Mouse (Mus musculus): ENCODE measurements around the gene Psors1c2. TPM values are rescaled to one million over a fixed set of nuclear protein-coding genes. Genes with fewer than 3 reads are reported as not detected.
"Not testable (repeated sequence)": the region's sequence is repeated elsewhere in the genome, so short reads cannot be mapped to it uniquely, and the experiment has no call there.

Gene Psors1c2
- polyA plus RNA-seq, 1 experiment from 2014 or later = 1.1 TPM

DNA sequence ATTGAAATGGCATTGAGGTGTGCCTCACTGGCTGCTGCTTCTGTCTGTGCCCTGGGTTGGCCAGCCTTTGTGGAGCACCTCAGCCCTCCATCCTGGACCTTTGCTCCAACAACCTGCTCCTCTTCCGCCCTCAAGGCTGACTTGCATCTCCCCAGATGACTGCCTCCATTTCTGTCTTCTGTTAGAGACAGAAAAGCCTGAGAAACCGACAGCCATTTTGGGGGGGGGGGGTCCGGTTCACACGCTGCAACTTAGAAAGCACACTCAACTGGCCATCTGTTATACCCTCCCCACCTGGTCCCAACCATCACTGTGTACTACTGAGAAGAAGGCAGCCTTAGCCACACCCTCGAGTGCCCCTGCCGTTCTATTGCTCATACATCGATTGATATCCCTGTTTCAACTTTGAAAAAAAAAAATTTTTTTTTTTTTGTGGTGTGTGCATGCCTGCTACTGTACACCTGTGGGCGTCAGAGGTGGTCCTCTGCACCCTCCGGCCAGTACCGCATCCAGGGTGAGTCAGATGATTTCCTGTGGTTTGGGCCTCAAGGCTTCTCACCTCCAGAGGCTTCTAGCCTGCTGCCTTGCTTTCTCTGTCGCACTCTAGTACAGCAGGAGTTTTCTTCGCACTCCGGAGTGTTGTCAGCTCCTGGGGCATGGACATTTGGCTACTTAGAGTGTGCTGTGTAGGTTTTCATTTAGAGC lies 25.3 kb upstream of the Psors1c2 start:
- H3K9me3 ChIP-seq = no peaks in the 10 kb centered on the region
- H3K4me3 ChIP-seq (replicated peaks) = no peak overlapping the region
- no peak for ATAC-seq (ENCODE audit: low FRiP score)
- 22% methylated on average over 13 of the region's 13 CpGs for WGBS
- no peak overlapping the region for H3K4me2 ChIP-seq
- peaks cover 55% of the 10 kb centered on the region for H3K27me3 ChIP-seq
- H3K9ac ChIP-seq = no peak overlapping the region
- peaks cover 10% of the 10 kb centered on the region for H3K4me1 ChIP-seq
- peaks cover 6% of the 10 kb centered on the region; the same call in 1 of the 2 replicates for H3K36me3 ChIP-seq (replicated peaks)
- no peak overlapping the region for H3K27ac ChIP-seq

DNA sequence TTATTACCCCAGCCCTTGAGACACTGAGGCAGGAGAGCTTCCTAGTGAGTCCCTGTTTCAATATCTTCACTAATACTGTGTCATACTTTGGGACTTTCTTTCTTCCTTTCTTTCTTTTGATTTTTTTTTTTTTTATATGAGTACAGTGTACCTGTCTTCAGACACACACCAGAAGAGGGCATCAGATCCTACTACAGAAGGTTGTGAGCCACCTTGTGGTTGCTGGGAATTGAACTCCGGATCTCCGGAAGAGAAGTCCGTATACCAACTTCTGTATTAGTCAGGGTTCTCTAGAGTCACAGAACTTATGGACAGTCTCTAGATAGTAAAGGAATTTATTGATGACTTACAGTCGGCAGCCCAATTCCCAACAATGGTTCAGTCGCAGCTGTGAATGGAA lies 24.7 kb upstream of the Psors1c2 start:
- not testable (repeated sequence) for H3K4me3 ChIP-seq (replicated peaks); H3K27ac ChIP-seq; H3K9ac ChIP-seq; H3K4me1 ChIP-seq; H3K9me3 ChIP-seq; ATAC-seq (ENCODE audit: low FRiP score); H3K4me2 ChIP-seq
- 52% methylated on average over 5 of the region's 5 CpGs for WGBS
- H3K27me3 ChIP-seq = peaks cover 55% of the 10 kb centered on the region
- peaks cover 10% of the 10 kb centered on the region for H3K36me3 ChIP-seq (replicated peaks)

DNA sequence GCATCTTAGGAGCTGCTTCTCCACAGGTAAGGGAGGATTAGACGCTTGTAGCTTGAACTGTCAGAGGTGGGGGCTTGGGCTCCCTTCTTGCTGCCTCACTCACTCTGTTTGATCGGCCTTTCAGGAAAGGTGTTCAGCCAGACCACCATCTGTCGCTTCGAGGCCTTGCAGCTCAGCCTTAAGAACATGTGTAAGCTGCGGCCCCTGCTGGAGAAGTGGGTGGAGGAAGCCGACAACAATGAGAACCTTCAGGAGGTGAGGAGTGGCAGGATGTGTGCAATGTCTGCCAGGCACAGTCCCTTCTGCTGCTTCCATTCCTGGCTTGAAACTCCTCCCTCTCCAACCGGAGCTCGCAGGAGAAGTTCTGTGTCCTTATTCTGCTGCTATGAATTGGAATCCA lies 23.7 kb upstream of the Psors1c2 start:
- Histone ChIP-seq H3K9me3 (no peaks in the 10 kb centered on the region), H3K36me3 (replicated peaks) (peaks cover 10% of the 10 kb centered on the region), H3K4me3 (replicated peaks) (no peak overlapping the region), H3K9ac (no peak overlapping the region), H3K27me3 (peaks cover 50% of the 10 kb centered on the region), H3K4me2 (no peak overlapping the region), H3K4me1 (peaks cover 12% of the 10 kb centered on the region), H3K27ac (no peak overlapping the region)
- WGBS = 29% methylated on average over 8 of the region's 8 CpGs
- ATAC-seq (ENCODE audit: low FRiP score) = peak; percentile 25; the same call in 1 of the 2 replicates

- Histone ChIP-seq H3K27me3 (peaks cover 12% of the 10 kb centered on the region), H3K36me3 (replicated peaks) (peaks cover 10% of the 10 kb centered on the region), H3K27ac (no peak overlapping the region), H3K4me2 (no peak overlapping the region), H3K4me1 (peaks cover 34% of the 10 kb centered on the region), H3K9ac (no peak overlapping the region), H3K9me3 (no peaks in the 10 kb centered on the region), H3K4me3 (replicated peaks) (no peak overlapping the region)
- 98% methylated on average over 7 of the region's 7 CpGs for WGBS
- ATAC-seq (ENCODE audit: low FRiP score) = no peak
These were observed 19.9 kb upstream of the Psors1c2 start for GRCm38 (mm10) chr17:35512916-35513626.

DNA sequence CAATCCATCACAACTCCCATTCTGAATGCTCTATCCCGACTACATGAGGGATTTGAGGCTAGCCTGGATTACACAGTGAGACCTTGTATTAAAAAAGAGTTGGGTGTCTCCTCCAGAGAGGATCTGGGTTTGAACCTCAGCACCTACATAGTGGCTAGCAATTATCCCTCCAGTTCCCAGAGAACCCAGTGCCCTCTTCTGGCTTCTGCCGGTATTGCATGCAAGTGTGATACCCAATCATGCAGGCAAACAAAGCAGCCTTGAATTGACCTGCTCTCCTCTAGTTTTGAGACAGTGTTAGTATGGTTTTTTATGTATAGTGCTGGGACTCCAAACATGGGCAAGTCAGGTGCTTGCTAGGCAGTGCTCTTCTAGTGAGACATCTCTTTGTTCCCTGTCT lies 19.1 kb upstream of the Psors1c2 start:
- H3K4me2 ChIP-seq = peak overlapping the region; percentile 77; the same call in 1 of the 2 replicates
- ATAC-seq (ENCODE audit: low FRiP score) = no peak
- H3K27ac ChIP-seq = no peak overlapping the region
- peaks cover 10% of the 10 kb centered on the region for H3K36me3 ChIP-seq (replicated peaks)
- peaks cover 38% of the 10 kb centered on the region for H3K4me1 ChIP-seq
- no peaks in the 10 kb centered on the region for H3K9me3 ChIP-seq
- H3K4me3 ChIP-seq (replicated peaks) = no peak overlapping the region
- H3K9ac ChIP-seq = no peak overlapping the region
- WGBS = 21% methylated on average over 2 of the region's 2 CpGs
- H3K27me3 ChIP-seq = peaks cover 7% of the 10 kb centered on the region

DNA sequence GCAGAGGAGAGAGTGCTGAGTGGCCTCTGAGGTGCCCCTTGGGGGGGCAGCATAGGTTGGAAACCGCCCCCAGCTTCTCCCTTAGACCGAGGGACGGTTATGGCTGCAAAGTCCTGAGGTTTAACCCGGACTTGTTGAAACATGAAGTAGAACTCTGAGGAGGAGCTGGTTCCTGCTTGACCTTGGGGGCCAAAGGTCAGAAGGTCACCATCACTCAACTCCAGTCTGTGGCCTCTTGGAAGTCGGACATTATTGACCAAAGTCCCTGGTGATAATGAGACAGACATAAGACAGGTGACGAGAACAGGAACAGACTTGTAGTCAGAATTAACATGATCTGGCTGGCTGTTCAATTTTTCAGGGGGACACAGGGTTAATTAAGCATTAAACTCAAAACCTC lies 18.2 kb upstream of the Psors1c2 start:
- peak overlapping the region; percentile 77 for H3K4me2 ChIP-seq
- 0 out of 2 replicates have a peak, but pooled peaks cover 1% of the 10 kb centered on the region for H3K27me3 ChIP-seq
- peak overlapping the region; percentile 9; the same call in 1 of the 2 replicates for H3K9ac ChIP-seq
- no peaks in the 10 kb centered on the region for H3K9me3 ChIP-seq
- 72% methylated on average over 6 of the region's 6 CpGs for WGBS
- peaks cover 35% of the 10 kb centered on the region for H3K4me1 ChIP-seq
- H3K27ac ChIP-seq = no peak overlapping the region
- ATAC-seq (ENCODE audit: low FRiP score) = no peak
- H3K4me3 ChIP-seq (replicated peaks) = 0 out of 2 replicates have a peak overlapping the region, but pooled peaks have one; percentile 2
- peaks cover 10% of the 10 kb centered on the region for H3K36me3 ChIP-seq (replicated peaks)

DNA sequence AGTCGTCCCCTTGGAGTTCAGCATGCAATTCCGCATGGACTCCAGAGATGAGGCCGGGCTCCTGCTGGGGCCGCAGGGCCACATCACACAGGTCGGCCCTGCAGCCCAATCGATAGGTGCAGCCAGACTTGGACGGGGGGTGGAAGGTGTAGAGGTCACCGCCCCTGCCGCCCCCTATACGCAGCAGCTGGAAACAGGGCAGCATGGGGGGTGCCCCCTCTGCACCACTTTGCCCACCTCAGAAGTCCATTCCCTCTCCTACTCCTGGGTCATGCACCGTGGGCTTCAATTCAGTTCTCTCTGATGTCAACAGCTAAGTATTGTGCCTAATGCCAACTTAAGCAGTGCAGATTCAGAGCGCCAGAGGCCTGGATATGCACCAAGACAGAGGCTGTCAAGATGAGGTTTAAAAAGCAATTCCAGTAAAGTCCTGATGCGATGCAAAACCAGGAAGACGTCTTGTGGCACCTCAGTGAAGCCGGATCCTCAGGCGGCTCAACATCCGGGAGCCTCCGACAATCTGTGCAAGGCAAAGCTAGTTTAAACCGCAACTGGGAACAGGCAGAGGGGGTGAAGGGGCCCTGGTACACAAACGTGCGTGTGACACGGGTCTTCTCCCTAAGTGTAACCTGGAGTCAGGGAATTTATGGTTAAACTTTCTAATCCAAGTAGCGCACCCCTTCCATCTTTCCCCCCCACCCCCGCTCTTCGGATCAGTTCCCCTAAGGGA lies 16.9 kb upstream of the Psors1c2 start:
- peak; percentile 18 for ATAC-seq (ENCODE audit: low FRiP score)
- Histone ChIP-seq H3K4me1 (peaks cover 35% of the 10 kb centered on the region), H3K36me3 (replicated peaks) (peaks cover 15% of the 10 kb centered on the region), H3K27ac (0 out of 2 replicates have a peak overlapping the region, but pooled peaks have one; percentile 13), H3K4me3 (replicated peaks) (peak overlapping the region; percentile 56), H3K4me2 (peak overlapping the region; percentile 77), H3K9ac (peak overlapping the region; percentile 63), H3K27me3 (no peaks in the 10 kb centered on the region), H3K9me3 (no peaks in the 10 kb centered on the region)
- 10% methylated on average over 25 of the region's 25 CpGs for WGBS

- no peaks in the 10 kb centered on the region for H3K27me3 ChIP-seq
- peak within 1 kb of the TSS; percentile 77 for H3K4me2 ChIP-seq
- H3K27ac ChIP-seq = 0 out of 2 replicates have a peak within 1 kb of the TSS, but pooled peaks have one; percentile 46
- peak within 1 kb of the TSS; percentile 56 for H3K4me3 ChIP-seq (replicated peaks)
- peak; percentile 94 for ATAC-seq (ENCODE audit: low FRiP score)
- peak within 1 kb of the TSS; percentile 63 for H3K9ac ChIP-seq
- H3K9me3 ChIP-seq = no peaks in the 10 kb centered on the region
- WGBS = under 1% methylated on average over 67 of the region's 67 CpGs
- peaks cover 19% of the 10 kb centered on the region for H3K36me3 ChIP-seq (replicated peaks)
- H3K4me1 ChIP-seq = peaks cover 35% of the 10 kb centered on the region
These were observed 16.1 kb upstream of the Psors1c2 start, which contains the start of the genes Tcf19 and Cchcr1 for GRCm38 (mm10) chr17:35516652-35517500. Gene Tcf19 (minus strand): TSS chr17:35516824. Gene Cchcr1 (plus strand): TSS chr17:35517100.

DNA sequence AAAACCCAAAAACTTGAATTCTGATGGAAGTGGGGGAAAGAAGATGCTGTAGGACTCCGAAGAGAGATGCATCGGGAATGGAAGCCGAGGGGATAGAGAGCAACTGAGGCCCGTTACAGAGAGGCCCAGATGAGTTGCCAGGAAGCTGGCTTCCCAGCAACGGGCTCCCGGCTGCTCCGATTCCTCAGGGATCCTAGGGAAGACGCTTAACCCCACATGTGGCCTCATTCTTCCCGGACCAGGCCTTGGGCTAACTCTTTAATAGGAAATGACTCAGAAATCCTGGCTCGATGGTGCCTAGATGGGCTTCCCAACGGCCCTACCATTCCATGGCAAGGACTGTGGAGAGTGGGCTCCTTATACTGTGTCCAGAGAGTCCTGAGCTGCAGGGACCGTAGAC lies 15.5 kb upstream of the Psors1c2 start:
- Histone ChIP-seq H3K9me3 (no peaks in the 10 kb centered on the region), H3K4me1 (peaks cover 35% of the 10 kb centered on the region), H3K36me3 (replicated peaks) (peaks cover 15% of the 10 kb centered on the region), H3K27ac (no peak overlapping the region), H3K9ac (peak overlapping the region; percentile 63), H3K4me2 (peak overlapping the region; percentile 77), H3K4me3 (replicated peaks) (peak overlapping the region; percentile 56), H3K27me3 (no peaks in the 10 kb centered on the region)
- WGBS = 9% methylated on average over 12 of the region's 12 CpGs
- no peak for ATAC-seq (ENCODE audit: low FRiP score)

DNA sequence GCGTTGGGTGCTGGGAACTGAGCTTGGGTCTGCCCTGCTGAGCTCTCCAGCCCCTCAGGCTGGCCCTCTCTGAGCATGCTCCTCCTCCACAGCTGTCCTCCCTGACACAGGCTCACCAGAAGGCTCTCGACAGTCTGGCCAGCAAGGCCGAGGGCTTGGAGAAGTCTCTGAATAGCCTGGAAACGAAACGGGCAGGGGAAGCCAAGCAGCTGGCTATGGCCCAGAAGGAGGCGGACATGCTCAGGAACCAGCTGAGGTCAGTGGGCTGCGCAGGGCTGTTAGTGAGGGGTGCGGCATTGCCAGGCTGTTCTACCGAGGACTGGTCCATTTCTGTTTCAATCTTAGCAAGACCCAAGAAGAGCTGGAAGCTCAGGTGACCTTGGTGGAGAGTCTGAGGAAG lies 8.6 kb upstream of the Psors1c2 start:
- no peak for ATAC-seq (ENCODE audit: low FRiP score)
- Histone ChIP-seq H3K36me3 (replicated peaks) (peaks cover 53% of the 10 kb centered on the region), H3K27ac (no peak overlapping the region), H3K9me3 (no peaks in the 10 kb centered on the region), H3K4me3 (replicated peaks) (no peak overlapping the region), H3K4me1 (no peaks in the 10 kb centered on the region), H3K27me3 (no peaks in the 10 kb centered on the region), H3K4me2 (no peak overlapping the region), H3K9ac (no peak overlapping the region)
- WGBS = 84% methylated on average over 9 of the region's 9 CpGs

DNA sequence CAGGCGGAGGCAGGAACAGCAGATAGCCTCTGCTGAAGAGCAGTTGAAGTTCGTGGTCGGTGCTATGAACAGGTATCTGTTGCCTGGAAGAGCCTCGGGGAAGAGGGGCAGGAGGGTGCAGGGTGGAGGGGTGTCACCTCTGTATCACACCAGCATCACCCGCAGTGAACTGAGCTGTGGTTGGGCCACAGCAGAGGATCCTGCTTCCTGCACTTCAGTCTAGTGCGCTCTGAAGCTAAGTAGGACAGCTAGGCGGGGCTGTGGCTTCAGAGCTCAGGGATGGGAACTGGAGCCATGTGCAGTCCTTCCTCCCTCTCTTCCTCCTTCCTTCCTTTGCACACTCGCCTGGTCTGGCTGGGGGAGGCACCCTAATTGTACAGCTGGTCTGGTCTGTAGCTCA lies 6.4 kb upstream of the Psors1c2 start:
- Histone ChIP-seq H3K9me3 (no peaks in the 10 kb centered on the region), H3K4me2 (no peak overlapping the region), H3K27me3 (no peaks in the 10 kb centered on the region), H3K36me3 (replicated peaks) (peaks cover 59% of the 10 kb centered on the region), H3K27ac (no peak overlapping the region), H3K9ac (no peak overlapping the region), H3K4me1 (no peaks in the 10 kb centered on the region), H3K4me3 (replicated peaks) (no peak overlapping the region)
- no peak for ATAC-seq (ENCODE audit: low FRiP score)
- 80% methylated on average over 8 of the region's 8 CpGs for WGBS

Measured in forebrain, embryonic 12.5 days (tissue).